Mouse (Mus musculus) skeletal muscle tissue, adult 2 months (tissue): ENCODE measurements at regions not wholly inside any gene's neighbourhood (a gene's known extent, or its start where the extent isn't known, plus 50 kb on each side); places are given as distances from the start of the nearest gene placed in this dataset.
A peak's percentile ranks its signal among the peaks of the same experiment; 100 is the strongest.

Experiments used
- DNase-seq: peaks from one replicate; pipeline ENCODE4 v3.0.0-alpha.2; 2012; ENCODE audit warnings: low read depth, low spot score

DNA sequence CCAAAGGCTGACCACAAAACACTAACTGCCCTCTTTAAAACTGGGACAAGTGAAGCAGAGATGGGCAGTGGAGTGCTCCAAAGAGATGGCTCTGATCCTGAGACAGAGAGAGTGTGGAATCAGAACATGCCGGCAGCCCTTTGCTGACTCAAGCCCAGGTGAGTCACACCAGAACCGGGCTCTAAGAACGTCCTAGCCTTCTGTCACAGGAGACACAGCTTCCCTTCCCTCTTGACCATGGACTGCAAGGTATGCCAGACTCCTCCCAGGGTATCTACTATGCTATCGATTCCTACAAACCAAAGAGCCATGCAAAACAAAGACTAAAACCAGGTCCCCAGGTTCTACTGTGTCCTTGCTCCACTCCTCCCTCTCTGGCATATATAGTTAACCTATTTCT, 98.0 kb downstream of the Dhx15 start:
- no peak for DNase-seq

DNA sequence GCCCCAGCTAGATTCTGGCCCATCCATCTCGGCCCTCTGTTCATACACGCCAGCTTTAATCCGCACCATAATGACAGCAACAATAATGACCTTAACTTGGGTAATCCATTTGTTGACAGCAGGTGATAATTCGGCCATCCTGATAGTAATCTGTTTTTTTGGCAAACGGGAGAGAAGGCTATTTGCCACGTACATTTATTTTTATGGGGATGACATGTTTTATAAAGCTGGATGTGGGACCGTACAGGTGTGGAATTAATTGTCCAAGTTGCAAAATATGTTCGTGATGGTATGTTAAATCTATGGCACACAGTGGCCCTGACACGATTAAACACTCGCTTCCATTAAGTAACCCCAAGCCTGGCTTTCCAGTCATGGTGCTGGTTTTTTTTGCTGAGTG, 102.2 kb downstream of the Dhx15 start:
- DNase-seq: no peak

DNA sequence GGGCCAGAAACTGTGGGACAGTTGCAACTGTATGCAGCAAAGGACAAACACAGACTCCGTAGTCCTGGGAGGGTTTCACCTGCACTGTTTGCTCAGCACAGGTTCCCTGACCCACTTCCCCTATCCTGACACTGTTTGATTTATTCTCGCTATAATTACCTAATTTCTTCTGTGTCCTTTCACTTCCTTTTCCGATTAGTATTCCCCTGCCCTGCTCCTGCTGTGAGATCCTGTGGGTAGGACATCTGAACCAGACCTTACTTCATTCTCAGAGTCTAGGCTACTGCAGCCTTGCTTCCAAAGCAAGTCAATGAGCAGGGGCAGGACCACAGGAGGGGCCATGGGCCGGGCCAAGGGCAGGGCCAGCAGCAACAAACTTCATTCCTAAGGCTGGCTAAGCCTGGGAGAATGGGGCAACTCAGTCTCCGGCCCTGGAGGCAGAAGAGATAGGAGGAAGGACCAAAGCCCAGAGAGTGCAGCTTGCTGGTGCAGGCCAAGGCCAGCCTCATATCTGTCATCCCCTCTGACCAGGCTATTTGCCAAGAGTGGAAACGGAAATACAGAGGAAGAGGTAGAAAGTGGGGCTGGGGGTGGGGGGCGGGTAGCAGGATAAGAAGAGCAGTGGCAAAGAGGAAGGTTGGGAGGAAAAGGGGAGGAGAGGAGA, 103.4 kb downstream of the Dhx15 start:
- DNase-seq: no peak

DNA sequence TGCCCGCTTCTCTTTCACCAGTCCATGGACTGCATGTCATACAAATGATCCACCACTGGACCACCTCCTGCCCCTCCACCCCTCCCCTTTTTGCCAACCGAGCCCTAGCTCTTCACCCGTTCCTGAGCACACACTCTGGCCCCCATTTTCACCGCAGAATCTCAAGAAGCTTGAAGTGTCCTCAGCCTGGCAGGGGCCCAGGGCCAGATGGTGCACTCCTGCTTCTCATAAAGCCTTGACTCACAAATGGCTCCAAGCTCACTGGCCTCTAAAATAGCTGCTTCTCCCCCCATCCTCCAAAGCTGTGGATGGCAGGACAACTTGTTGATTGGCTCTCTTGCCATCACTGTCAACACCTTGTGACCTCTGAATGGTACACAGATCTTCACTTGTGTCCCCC, 110.0 kb downstream of the Dhx15 start:
- DNase-seq: no peak

DNA sequence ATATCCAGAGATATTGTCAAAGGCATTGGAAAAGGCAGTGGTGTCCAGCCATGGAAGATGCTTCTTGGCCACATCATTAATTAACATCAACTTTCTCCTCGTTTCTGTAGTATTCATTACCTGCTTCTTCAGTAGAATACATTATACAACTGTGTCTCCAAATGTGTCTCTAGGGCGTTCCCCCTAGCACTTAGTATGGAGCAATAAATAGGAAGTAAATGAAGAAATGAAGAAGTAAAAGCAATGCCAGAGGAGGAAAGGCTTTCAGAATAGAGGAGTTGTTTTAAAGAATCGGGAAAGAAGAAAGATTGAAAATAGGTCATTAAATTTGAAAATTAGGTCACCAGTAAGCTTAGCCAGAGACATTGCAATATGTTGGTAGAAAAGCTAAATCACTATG, 112.6 kb downstream of the Dhx15 start:
- DNase-seq: no peak

DNA sequence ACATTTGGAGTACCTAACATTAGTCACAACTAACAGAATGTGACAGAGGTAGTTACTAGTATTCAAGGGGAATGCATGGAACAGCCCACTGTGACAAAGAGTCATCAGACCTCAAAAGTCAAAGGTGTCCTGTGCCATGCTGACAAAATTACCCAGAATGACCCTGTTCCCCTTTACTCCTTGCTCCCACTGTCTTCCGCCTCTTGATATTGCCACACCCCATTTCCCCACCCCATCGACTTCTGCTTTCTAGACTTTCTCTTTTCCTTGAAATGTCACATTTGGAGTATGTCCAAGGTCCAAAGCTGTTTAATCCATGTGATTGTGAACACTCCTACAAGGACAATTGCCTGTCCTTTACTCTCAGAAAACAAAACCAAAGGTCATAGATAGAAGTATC, 115.2 kb downstream of the Dhx15 start:
- no peak for DNase-seq

DNA sequence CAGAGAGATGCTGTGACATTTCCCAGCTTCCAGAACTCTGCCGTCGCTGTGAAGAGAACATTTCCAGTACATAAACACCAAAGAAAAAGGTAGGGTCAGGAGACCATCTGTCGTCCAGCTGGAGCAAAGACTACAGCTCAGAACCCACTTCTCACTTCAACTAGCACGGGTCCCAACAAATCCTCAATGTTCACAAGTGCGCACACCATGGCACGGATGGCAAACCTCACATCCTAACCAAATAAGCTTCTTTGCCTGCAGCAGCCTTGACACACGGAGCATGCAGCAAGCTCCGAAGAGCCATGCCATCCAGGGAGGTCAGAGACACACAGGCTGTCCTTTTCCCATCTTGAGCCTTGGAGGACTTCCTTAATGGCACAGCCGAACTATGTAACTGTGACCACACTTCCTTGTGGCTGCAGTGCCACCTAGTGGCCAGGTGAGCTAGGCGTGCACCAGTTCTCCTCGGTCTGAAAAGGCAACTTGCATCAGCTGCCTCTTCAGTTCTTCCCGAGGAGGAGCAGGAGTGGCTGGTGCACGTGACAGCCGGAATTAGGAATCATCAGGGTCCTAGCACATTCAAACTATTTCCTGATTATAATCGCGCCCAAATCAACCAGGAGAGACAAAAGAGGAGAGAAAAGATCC, 125.4 kb downstream of the Dhx15 start:
- DNase-seq: peak; percentile 61

DNA sequence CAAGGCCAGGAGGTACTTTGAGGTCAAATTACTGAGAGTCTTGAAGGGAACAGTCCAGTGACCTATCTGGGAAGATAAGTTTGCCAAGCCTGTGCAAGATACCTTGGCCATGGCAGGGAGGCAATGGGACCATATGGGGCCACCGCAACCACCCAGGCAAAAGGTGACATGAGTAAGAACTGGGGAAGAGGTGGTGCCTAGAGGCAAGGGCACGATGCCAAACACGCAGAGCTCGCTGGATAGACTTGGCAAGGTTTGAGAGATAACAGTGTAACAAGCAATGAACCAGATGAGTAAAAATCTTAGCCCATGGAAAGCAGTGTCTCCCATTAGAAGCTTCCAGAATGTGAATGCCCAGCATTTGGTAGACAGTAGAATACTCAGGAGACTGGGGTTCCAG, 128.1 kb downstream of the Dhx15 start:
- DNase-seq: peak; percentile 26

DNA sequence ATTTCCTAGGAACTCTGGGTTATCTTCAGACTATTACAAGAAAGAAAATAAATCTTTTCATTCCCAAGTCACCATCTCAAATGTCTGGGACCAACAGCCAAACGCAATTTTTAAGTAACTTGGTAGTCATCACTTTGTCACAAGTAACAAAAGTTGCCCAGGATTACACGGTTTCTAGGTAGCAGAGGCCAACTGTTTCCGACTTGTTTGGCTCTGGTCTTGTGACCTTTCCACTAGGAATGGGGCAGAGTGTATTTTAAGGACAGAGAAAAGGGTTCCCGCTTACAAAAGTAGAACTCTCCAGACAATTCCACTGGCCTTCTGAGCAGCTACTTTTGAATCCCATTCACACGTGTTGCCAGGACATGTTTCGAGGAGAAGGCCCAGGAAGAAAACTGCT, 129.1 kb downstream of the Dhx15 start:
- DNase-seq: peak; percentile 5

DNA sequence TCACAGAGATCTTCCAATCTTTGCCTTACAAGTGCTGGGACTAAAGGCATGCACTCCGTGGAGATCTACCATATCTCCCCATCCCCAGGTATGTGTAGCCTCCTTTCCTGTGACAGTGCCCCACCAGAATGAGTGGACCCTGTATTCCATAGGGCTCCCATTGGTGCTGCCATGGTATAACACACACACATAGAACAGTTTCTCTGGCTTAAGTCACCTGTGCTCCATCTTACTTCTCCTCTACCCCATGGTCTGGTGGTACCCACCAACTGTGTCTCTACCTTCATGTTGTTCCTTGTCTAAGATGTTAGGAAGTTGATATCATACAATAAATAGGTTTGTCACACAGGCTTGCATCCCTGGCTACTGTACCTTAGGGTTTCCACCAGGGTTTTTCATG, 133.1 kb downstream of the Dhx15 start:
- DNase-seq: no peak

DNA sequence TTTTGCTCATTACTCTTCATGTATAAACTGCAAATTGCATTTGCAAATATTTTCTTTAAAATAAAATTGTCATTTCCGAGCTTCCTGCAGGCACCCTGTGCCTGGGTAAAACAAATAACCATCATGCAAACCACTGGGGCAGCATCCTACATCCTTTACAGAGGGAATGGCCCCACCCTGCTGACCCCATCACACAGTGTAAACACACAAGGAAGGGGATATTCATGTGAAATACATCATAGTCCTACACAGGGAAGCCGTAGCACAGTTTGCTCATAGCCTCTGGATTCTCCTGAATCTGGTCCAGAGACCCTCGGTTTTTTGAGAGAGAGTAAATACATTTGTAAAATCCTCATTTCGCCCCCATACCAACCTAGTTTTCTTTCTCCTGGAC, 138.2 kb downstream of the Dhx15 start:
- no peak for DNase-seq

DNA sequence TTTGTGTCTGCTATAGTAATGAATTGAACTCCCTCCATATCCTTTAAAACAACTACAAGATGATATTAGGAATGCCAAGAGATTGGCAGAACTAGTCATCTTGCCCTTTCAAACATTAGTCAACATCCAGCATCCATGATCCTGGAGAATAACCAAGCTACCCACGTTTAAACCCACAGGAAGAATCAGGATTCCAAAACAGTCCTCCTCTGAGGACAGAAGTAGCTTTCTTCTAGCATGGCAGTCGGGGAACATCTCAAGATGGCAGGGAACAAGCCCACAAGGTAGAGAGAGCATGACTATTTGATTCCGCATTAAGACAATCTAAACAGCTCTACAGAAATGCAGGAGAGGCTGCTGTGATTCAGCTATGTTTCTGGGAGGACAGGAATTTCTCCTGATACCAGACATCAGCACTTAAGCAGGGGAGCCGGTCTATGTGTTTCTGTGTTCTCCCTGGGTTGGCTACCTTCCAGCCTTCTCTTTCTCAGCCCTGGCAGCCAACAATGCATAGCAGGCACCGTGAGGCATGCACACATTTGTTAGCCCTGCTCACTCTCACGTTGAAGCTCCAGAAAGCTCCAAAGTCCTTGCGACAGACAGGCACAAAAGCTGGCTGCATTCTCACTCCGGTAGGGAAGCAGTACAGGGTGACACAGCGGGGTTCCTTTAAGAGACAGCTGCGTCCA, 138.8 kb downstream of the Dhx15 start:
- no peak for DNase-seq

DNA sequence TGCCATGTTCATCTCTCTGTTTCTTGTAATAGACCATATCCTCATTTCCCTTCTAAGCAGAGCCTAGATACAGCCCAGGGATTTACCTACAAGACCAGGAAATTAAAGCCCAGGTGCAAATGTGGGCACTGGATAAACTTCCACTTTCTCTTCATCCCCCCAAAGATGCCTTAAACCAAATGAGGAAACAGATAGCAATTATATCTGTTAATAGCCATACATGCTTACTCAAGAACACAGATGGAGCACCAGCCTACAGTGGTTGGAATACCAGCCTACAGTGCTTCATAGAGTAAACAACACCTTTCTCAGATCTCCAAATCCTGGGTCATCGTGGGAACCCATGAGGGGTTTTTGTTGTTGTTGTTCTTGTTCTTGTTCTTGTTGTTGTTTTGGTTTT, 141.5 kb downstream of the Dhx15 start:
- no peak for DNase-seq

DNA sequence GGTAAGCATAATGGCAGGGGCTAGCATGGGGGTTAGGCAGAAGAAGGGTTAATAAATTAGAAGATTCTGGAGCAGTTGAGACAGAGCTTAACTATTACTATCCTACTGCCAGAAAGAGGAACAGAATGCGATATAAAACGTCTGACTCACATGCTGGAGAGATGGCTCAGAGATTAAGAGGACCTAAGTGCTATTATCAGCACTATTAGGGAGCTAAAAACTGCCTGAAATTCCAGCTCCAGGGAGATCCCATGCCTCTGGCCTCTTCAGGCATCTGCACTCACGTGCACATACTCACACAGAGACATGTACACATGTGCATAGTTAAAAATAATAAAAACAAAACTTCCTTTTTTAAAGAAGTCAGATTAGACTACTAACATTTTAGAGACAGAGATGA, 143.6 kb downstream of the Dhx15 start:
- no peak for DNase-seq

DNA sequence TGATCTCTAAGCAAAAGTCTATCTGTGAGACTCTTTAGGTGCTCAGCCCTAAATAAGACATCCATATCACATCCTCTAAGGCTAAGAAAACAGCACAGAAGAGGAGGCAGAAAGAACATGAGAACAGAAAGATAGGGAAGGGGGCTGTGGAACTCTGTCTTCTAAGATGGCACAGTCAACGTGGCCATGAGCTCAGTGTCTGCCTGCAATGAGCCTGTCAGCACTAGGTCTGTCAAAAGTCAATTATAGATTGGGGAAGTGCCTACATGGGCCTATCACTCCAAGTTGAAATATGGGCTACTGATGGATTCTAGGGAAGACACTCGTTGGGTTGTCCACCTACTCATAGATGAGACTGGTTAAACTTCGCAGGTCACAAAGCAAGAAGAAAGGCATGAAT, 146.2 kb downstream of the Dhx15 start:
- no peak for DNase-seq

DNA sequence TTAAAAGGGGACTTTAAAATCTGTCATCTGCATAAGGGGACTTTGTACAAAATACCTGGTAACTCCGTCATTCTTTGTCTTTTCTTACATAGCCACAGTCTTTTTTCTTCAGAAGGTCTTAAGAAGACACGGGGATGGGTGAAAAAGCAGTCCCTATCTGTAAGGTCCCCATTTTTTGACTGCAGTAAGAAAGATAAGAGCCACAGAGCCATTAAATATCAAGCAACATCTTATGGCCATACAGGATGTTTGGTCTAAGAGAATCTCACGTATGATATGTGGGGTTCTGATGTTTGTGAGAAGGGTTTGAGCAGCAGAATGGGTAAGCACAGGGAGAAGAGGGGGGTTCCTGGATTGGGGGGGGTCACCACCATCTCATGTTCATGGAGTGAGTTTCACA, 148.9 kb downstream of the Dhx15 start:
- no peak for DNase-seq

DNA sequence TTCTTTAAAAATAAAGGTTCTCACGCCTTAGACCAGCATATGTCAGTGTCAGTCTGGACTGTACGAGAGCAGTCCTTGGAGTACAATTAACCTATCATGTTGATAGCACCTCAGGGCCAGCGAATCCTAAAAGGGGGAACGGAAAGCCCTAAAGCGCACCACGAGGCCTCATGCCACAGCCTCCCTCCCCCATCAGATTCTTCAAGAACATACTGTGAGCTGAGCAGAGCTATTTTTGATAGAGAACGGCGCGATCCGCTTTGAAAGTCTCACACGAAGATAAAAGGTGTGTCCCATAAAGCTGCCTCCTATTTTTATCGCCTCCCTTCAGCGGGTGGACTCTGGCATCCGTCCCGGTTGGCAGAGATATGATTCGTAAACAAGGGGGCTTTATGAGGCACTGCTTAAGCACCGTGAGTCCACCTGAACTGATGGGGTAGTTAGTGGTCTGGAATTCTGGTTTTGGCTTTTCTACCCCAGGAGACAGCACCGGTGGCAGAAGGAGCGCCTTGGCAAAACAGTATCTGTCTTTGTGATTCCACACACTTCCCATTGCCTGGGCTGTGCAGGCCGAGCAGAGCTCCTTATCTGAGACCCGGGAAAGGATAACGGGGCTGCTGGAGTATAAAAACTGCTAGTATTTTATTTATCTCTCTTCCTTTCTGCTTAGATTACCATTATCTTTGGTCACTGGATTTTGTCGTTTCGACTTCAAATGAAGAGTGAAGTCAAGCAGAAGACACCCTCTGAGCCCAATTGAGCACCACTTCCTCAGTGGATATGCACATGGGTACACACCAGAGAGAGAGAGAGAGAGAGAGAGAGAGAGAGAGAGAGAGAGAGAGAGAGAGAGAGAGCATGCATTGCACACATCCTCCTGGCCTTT, 149.6 kb downstream of the Dhx15 start:
- no peak for DNase-seq

DNA sequence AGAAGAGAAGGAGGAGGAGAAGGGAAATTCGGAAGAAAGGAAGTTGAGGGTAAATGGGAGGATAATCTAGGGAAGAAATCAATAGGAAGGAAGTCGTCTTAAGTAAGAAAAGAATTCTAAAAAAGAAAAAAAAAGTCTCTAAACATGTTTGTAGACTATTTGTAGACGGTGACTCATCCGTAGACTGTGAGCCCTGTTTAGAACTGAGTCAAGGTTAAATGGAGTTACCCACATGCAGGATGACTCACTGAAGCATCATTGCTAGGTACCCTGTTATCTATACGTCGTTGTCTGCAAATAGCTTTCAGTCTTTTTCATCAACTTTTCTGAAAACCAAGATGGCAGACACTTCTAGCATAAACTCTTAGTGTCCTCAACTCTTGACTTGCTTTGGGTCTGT, 155.0 kb downstream of the Dhx15 start:
- DNase-seq: no peak

DNA sequence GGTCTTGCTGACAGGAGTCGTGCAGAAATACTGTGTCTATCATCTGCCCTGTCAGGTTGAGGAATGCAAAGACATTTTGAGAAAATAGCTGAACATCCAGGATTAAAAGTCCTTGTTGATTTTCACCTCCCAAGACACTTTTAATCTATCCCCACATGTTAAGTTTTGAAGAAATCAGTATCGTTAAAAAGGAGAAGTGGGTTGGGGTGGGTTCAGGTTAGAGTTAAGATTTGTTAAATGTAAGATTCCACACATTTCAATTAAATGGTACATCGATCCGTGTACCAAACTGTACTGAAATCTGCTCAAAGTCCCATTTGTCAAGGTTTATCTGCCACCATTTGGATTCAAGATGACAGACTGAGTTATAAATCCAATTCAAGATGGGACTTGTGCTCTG, 162.8 kb downstream of the Dhx15 start:
- DNase-seq: no peak

DNA sequence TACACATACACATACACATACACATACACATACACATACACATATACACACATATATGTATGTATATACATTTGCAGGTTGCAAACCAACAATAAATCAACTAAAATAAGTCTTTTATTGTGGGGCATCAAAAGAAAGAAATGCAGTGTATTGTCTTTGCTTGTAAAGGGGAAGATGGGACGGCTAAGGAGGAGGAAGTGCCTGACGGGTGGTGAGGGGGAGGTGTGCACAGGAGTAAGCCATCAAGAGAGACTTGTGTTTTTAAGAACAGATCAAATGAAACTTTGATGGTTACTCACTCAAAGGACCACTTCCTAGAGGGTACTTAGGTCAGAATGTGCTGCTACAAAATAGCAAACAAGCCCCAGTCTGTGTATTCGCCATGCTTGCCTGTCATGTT, 164.2 kb downstream of the Dhx15 start:
- DNase-seq: no peak

DNA sequence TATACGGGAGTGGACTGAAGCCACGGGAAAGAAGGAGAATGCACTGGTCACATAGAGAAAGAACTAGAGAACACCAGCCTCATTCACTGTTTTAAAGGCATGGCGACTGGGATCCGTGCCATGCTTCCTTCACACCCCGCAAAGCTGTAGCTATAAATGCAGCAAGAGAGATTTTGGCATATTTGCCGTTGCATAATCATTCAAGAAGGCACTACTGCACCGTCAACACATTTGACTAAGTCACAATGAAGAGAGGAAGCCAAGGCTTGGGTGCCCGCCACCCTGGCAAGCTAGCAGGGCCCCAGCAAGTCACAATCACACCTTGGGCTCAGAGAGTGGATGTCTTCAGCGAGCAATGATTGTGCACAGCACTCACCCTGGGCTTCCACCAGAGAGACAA, 167.1 kb downstream of the Dhx15 start:
- DNase-seq: no peak

DNA sequence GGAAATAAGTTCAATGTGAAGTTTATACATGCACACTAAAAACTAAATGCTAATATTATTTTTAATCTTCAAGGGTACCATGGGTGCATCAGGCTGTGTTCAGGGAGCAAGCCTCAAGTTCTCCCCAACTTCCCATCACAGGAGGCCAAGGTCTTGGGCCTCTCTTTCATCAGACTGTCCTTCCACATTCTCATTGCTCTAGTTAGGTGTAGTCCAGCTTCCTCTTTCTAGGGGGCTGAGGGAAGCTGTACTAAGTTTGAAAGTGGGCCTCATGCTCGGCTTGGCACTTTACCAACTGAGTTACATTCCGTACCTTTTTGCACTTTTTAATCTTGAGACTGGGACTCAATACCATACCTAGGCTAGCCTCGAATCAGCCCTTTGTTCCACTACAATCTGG, 173.3 kb downstream of the Dhx15 start:
- no peak for DNase-seq
